Mouse (Mus musculus) cerebellum, adult 2 months (tissue): ENCODE results near the gene Gm10053.

Experiments used
- CTCF ChIP-seq: fragments of 200-500 bp; IDR thresholded peaks from 2 replicates; pipeline ENCODE4 v1.5.1; 2011; ENCODE audit warnings: low read depth, mild to moderate bottlenecking, control low read depth, low read length, moderate library complexity, borderline replicate concordance; ENCODE audit not compliant: insufficient read depth
- POLR2A ChIP-seq: fragments of 200-500 bp; IDR thresholded peaks from 2 replicates; pipeline ENCODE4 v1.6.1; 2011; ENCODE audit warnings: low read length, control low read depth, borderline replicate concordance; ENCODE audit not compliant: insufficient read depth

DNA sequence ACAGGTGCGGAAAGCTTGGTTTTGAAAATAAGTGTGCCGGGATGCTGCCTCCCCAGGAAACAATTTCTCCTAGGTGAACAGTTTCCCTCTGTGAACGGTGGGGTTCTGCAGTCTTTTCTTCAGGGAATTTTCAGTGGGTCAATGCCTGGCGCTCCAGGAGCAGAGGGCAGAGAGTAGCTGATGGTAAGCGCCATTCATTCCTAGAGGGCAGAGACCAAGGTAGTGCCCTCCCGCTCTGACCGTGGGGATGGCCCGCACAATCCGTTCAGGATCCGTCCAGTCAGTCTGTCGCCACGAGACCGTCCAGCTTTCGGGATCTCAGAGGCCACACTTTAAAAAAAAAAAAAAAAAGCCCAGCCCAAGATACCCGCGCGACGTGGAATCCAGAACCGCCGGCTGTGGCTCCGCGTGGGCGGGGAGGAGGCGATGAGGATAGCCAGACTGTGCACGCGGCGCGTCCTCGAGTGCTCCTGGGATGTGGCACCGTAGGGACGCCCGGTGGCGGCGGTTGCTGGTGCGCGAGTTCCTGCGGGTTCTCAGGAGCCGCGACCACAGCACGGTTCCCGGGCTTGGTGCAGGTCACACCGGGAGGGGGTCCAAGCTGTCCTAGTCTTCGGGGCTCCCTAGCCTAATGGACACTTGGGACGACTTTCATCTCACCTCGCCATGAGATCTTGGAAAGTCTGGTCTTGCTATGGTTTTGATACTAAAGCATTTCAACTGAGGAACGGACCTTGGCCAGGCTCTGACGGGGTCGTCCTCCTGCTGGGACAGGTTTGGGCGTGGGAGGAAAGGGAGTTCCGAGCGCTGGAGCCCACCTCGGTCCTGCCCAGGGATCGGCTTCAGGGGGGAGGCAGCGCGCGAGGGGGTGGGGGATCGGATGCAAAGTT is 21.8 kb downstream of the Gm10053 start:
- TF ChIP-seq CTCF: no peak
- TF ChIP-seq POLR2A: no peak
